Mouse (Mus musculus): ENCODE results near the gene Mthfd1.

DNA sequence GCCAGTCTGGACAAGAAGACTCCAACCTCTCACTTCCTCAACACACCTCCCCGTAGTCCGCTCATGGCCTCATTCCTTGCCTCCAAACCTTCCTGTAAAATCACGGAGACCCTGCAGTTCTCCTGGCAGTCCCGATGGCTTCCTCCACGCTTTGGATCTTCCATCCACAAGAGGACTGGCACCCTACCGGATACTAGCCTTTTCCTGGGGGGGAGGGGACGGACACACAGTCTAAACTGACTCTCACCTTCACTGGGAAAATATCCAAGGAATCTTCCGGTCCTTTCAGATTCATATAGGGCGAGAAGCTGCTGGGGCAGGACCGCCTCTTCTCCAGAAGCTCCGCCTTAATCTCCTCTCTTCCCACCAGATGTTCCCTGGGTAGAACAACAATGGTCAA, 38.4 kb upstream of the Mthfd1 start:
- TF ChIP-seq CTCF (IDR thresholded peaks at IDR 0.05; ENCODE audit: extremely low read depth, insufficient read depth, low read length): no peak
- TF ChIP-seq POLR2A (IDR thresholded peaks at IDR 0.05; ENCODE audit: extremely low read depth, insufficient read depth, low read length): no peak
